Mouse (Mus musculus) megakaryocyte, embryonic 14.5 days (primary cell): ENCODE data around the gene Asl.

Experiments used
- FLI1 ChIP-seq: IDR thresholded peaks from 2 replicates; pipeline ENCODE4 v1.6.1; 2012; ENCODE audit warnings: low read length, inconsistent platforms, mixed read lengths
- GATA1 ChIP-seq: IDR thresholded peaks from 3 replicates; pipeline ENCODE4 v1.6.1; 2012; ENCODE audit warnings: mixed read lengths, low read length, inconsistent platforms, borderline replicate concordance

- TF ChIP-seq GATA1 (no peak), FLI1 (no peak)
These were observed 54.7 kb downstream of the Asl start for GRCm38 (mm10) chr5:129974354-129974753.
